Mouse (Mus musculus): Measurements from ENCODE around the gene Miip. TPM values are rescaled to one million over a fixed set of nuclear protein-coding genes. Genes with fewer than 3 reads are reported as not detected.

Miip gene
- polyA plus RNA-seq (2015; fragmentation: Nextera tagmentation; extraction: Ambion mirVana): 34.6 and 37.6 TPM in 2 replicates

DNA sequence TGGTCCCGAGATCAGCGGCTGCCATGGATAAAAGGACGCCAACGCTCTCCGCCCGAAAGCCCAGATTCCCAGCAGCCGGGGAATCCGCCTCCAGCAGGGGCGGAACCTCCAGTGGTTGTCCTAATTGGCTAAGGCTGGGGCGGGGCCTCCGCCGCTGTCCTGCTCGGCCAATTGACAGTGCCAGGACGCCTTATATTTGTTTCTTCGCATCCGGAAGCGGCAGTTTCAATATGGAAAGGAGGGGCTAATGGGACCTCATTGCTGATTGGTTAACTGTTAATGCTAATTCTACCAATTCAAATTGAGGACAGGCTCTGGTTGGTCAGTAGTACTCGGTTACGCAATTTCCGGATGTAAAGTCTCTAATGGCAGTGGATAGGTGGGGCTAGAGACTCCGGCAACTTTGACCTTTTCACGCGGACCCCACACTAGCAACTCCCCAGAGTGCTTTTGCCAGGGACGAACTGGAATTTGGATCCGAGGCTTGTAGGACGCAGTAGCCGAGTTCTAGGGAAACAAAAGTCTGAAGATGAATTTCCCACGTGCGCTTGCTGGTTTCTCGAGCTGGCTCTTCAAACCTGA lies at the start of gene Miip, which contains the start of gene Fv1:
Gene Miip (minus strand): TSS at position 367 of the 582 bp plus-strand sequence.
Gene Fv1 (plus strand): TSS at position 530 of the 582 bp plus-strand sequence.
- peak within 1 kb of the TSS; percentile 65 for H3K9ac ChIP-seq
- no peaks in the 10 kb centered on the region for H3K9me3 ChIP-seq
- peak within 1 kb of the TSS; percentile 87 for H3K27ac ChIP-seq
- peak within 1 kb of the TSS; percentile 84 for H3K4me2 ChIP-seq
- H3K36me3 ChIP-seq: peaks cover 31% of the 10 kb centered on the region; the same call in 1 of the 2 replicates
- H3K4me1 ChIP-seq: peaks cover 19% of the 10 kb centered on the region
- no peaks in the 10 kb centered on the region for H3K27me3 ChIP-seq (replicated peaks)
- peak; percentile 99 for ATAC-seq (ENCODE audit: insufficient read depth, low FRiP score, low read depth)
- H3K4me3 ChIP-seq (replicated peaks): peak within 1 kb of the TSS; percentile 96
- WGBS: under 1% methylated on average over 30 of the region's 30 CpGs

- Histone ChIP-seq H3K36me3 (0 out of 2 replicates have a peak, but pooled peaks cover 3% of the 10 kb centered on the region), H3K9ac (no peak overlapping the region), H3K4me2 (no peak overlapping the region), H3K27me3 (replicated peaks) (no peaks in the 10 kb centered on the region), H3K4me3 (replicated peaks) (no peak overlapping the region), H3K27ac (no peak overlapping the region), H3K4me1 (peaks cover 3% of the 10 kb centered on the region; the same call in 1 of the 2 replicates), H3K9me3 (no peaks in the 10 kb centered on the region)
- no peak for ATAC-seq (ENCODE audit: insufficient read depth, low FRiP score, low read depth)
- WGBS: 86% methylated on average over 5 of the region's 5 CpGs
These were observed 40.9 kb upstream of the Miip start for GRCm38 (mm10) chr4:147909486-147909885.

- no peak overlapping the region for H3K4me3 ChIP-seq (replicated peaks)
- no peak overlapping the region for H3K4me2 ChIP-seq
- no peaks in the 10 kb centered on the region for H3K36me3 ChIP-seq
- no peak for ATAC-seq (ENCODE audit: insufficient read depth, low FRiP score, low read depth)
- no peak overlapping the region for H3K9ac ChIP-seq
- H3K27ac ChIP-seq: no peak overlapping the region
- WGBS: 80% methylated on average over 5 of the region's 5 CpGs
- H3K27me3 ChIP-seq (replicated peaks): no peaks in the 10 kb centered on the region
- H3K4me1 ChIP-seq: peaks cover 16% of the 10 kb centered on the region
- no peaks in the 10 kb centered on the region for H3K9me3 ChIP-seq
These were observed 37.6 kb upstream of the Miip start for GRCm38 (mm10) chr4:147906230-147906629.

DNA sequence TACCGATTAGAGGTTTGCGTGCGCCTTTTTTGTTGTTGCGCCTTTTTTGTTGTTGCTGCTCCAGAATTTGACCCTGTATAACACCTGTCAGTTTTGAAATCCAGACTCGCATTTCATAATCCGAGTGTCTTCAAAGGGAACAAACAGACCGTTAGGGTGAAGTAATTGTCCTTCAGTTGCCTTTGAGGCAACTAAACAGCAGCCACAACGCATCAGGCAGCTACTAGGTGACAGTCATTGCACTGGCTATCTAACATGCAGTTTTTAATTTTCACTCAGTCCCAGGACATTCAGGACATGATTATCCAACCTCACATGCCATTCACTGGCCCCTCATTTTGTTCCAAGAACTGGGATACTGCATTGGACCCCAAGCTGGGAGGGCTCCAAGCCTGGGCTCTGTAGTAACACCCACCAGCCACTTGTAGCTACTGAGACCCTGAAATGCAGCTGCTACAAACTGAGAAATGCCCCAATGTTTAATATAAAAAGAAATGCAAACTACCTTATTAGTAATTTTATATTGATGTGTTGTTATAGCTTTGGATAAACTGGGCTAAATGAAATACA lies 36.6 kb upstream of the Miip start:
- peak overlapping the region; percentile 98 for H3K4me3 ChIP-seq (replicated peaks)
- no peak; the same call in 1 of the 2 replicates for ATAC-seq (ENCODE audit: insufficient read depth, low FRiP score, low read depth)
- H3K9me3 ChIP-seq: no peaks in the 10 kb centered on the region
- no peak overlapping the region for H3K9ac ChIP-seq
- no peak overlapping the region for H3K27ac ChIP-seq
- H3K27me3 ChIP-seq (replicated peaks): no peaks in the 10 kb centered on the region
- H3K4me1 ChIP-seq: peaks cover 16% of the 10 kb centered on the region
- 0 out of 2 replicates have a peak, but pooled peaks cover 7% of the 10 kb centered on the region for H3K36me3 ChIP-seq
- WGBS: 2% methylated on average over 8 of the region's 8 CpGs
- H3K4me2 ChIP-seq: peak overlapping the region; percentile 76

DNA sequence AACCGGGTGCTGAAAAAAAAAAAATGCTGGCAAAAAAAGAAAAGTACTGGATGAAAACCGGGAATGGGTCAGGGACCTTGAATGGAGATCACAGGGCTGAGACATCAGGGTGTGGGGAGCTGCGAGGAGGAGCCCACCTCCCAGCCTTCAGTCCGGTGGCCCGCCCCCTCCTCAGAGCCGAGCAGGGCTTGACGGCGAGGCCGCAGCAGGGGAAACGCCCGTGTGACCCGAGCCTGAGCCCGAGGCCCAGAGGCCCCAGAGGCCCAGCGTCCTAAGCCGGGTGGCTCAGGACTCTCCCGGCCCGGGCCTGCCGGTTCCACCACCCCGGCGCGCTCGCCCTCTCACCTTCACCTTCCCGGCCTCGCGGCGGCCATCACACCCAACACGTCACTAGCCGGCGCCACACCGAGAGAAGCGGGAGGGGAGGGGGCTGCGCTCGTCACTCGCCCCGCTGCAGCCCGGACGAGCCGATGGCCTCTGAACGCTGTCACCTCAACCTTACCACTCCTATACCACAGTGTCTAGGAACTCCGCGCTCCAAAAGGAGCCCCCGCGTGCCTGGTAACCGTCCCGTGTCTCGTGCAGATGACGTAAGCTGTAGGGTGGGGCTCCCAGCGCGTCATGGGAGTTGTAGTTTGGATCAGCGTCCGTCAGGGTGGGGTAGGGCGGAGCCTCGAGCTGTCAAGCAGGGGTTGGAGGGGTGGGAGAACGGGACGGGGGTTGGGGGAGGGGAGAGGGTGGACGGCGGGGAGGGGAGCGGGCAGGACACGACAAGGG lies 35.9 kb upstream of the Miip start, which contains the start of gene Mfn2:
Gene Mfn2 (minus strand): TSS at position 392 of the 777 bp plus-strand sequence.
- peak; percentile 93 for ATAC-seq (ENCODE audit: insufficient read depth, low FRiP score, low read depth)
- Histone ChIP-seq H3K9me3 (no peaks in the 10 kb centered on the region), H3K9ac (peak within 1 kb of the TSS; percentile 90), H3K4me1 (peaks cover 16% of the 10 kb centered on the region), H3K4me3 (replicated peaks) (peak within 1 kb of the TSS; percentile 98), H3K36me3 (0 out of 2 replicates have a peak, but pooled peaks cover 7% of the 10 kb centered on the region), H3K4me2 (peak within 1 kb of the TSS; percentile 76), H3K27me3 (replicated peaks) (no peaks in the 10 kb centered on the region), H3K27ac (peak within 1 kb of the TSS; percentile 80)
- under 1% methylated on average over 53 of the region's 59 CpGs for WGBS

DNA sequence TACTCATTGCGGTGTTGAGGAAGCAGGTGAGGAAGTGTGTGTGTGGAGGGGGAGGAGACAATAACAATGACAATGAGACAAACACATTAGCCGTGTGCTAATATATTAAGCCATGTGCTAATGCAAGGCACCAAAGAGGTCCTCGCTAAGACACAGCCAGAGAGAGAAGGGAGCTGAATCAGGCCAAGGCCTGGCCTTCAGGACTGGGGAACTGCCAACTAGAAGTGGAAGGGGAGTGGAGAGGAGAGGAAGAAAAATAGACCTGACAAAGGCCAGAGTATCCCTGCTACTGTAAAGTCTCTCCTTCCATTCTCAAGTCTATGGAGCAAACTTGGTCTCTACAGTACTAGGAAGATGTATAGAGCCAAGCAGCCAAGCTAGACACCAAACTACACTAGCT lies 35.0 kb upstream of the Miip start:
- Histone ChIP-seq H3K9me3 (no peaks in the 10 kb centered on the region), H3K36me3 (0 out of 2 replicates have a peak, but pooled peaks cover 12% of the 10 kb centered on the region), H3K27ac (no peak overlapping the region), H3K4me2 (peak overlapping the region; percentile 67), H3K4me1 (peaks cover 16% of the 10 kb centered on the region), H3K4me3 (replicated peaks) (peak overlapping the region; percentile 98), H3K9ac (peak overlapping the region; percentile 90), H3K27me3 (replicated peaks) (no peaks in the 10 kb centered on the region)
- no peak for ATAC-seq (ENCODE audit: insufficient read depth, low FRiP score, low read depth)
- WGBS: 62% methylated on average over 3 of the region's 3 CpGs

DNA sequence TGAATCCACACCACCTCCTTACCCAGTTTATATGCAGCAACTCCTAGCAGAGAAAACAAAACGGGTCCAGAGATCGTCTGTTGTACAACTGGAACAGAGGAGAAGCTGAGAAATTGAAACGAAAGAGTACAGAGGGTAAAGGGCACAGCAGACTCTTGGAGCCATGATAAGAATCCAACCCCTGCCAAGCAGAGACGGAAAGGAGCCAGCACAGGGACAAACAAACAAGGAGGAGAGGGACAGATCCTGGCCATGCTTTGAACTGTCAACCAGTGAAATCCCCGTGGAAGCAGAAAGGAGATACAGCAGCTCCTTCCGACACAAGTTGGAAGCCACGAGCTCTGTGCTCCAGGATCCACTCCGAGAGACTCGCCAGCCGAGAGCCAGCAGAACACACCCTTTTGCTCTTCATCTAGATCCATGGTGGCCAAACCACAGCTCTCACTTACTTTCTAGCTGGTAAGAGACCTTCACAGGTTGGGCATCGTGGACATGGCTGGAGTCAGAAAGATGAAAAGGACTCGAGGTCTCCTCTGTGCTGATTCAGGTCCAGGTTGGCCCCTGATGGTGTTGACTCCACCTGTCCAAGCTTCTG lies 34.4 kb upstream of the Miip start:
- WGBS: 89% methylated on average over 12 of the region's 12 CpGs
- no peak overlapping the region for H3K27ac ChIP-seq
- peaks cover 16% of the 10 kb centered on the region for H3K4me1 ChIP-seq
- H3K4me3 ChIP-seq (replicated peaks): no peak overlapping the region
- no peak for ATAC-seq (ENCODE audit: insufficient read depth, low FRiP score, low read depth)
- no peak overlapping the region for H3K9ac ChIP-seq
- no peaks in the 10 kb centered on the region for H3K27me3 ChIP-seq (replicated peaks)
- H3K9me3 ChIP-seq: no peaks in the 10 kb centered on the region
- peaks cover 18% of the 10 kb centered on the region; the same call in 1 of the 2 replicates for H3K36me3 ChIP-seq
- H3K4me2 ChIP-seq: no peak overlapping the region

GRCm38 (mm10) chr4:147900452-147900851 lies 31.8 kb upstream of the Miip start:
- ATAC-seq (ENCODE audit: insufficient read depth, low FRiP score, low read depth): no peak
- Histone ChIP-seq H3K4me1 (peaks cover 16% of the 10 kb centered on the region), H3K4me2 (no peak overlapping the region), H3K4me3 (replicated peaks) (no peak overlapping the region), H3K9ac (no peak overlapping the region), H3K9me3 (no peaks in the 10 kb centered on the region), H3K27me3 (replicated peaks) (no peaks in the 10 kb centered on the region), H3K27ac (no peak overlapping the region), H3K36me3 (peaks cover 38% of the 10 kb centered on the region; the same call in 1 of the 2 replicates)
- 78% methylated on average over 7 of the region's 7 CpGs for WGBS

DNA sequence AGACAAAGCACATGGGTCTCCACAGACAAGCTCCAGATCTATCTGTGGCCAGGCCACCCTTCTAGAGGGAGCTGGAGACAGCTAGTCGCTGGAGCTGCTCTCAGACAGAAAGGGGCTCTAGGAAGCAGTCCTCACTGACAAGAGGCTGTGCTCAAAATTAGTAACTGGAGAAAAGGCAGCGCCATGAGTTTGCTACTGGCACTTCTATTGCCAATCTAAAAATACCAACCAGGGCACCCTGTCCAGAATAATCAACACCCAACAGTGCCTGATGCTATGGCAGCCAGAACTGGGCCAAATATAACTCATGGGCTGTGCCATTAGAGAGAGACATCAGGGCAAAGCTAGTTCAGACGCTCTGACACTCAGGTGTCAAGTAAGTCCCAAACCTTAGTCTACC lies 28.7 kb upstream of the Miip start:
- Histone ChIP-seq H3K27ac (no peak overlapping the region), H3K9me3 (no peaks in the 10 kb centered on the region), H3K36me3 (peaks cover 45% of the 10 kb centered on the region; the same call in 1 of the 2 replicates), H3K4me3 (replicated peaks) (no peak overlapping the region), H3K4me1 (no peaks in the 10 kb centered on the region), H3K27me3 (replicated peaks) (no peaks in the 10 kb centered on the region), H3K9ac (no peak overlapping the region), H3K4me2 (no peak overlapping the region)
- WGBS: 84% methylated on average over 3 of the region's 3 CpGs
- no peak for ATAC-seq (ENCODE audit: insufficient read depth, low FRiP score, low read depth)

DNA sequence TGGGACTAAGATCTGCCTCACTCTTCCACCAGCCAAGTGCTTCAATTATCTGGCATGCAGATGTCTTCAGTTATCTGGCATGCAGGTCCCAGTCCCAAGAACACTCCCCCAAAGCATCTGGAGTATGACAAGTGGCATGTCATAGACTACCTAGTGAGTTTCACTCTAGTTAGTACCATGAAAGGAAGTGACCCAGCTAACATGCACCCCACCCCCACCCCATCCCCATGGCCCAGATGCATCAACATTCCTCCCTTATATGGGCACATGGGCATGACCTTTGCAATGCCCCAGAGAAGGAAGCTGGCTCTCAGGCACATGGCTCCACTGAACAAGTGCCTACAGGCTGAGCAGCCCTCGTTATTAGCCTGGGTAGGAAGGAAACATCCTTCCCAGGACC lies 27.8 kb upstream of the Miip start:
- Histone ChIP-seq H3K27ac (no peak overlapping the region), H3K4me1 (no peaks in the 10 kb centered on the region), H3K4me3 (replicated peaks) (no peak overlapping the region), H3K9ac (no peak overlapping the region), H3K27me3 (replicated peaks) (no peaks in the 10 kb centered on the region), H3K36me3 (peaks cover 45% of the 10 kb centered on the region; the same call in 1 of the 2 replicates), H3K9me3 (no peaks in the 10 kb centered on the region), H3K4me2 (no peak overlapping the region)
- 44% methylated on average over 1 of the region's 1 CpGs for WGBS
- no peak for ATAC-seq (ENCODE audit: insufficient read depth, low FRiP score, low read depth)

DNA sequence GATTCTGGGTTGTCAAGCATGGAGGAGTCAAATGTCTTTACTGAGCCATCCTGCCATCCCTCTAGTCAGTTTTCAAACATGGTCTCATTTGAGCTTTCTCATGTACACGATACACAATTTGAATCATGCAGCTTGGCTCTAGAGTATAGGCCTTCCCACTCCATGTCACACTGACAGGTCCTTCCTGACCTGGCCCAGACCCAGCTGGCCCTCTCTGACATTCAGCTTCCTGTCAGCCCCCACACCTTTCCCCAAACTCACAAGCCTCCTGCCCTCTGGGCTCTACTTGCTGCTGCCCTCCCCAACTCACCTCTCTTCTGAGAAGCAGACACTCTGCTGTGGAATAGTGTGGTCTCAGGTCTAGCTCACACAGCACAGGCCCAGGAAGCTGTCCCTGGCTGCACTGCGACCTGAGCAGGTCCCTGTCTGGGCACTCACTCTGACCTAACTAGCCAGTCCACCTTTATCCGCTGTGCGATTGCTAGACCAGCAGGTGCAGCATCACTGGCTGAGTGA lies 27.3 kb upstream of the Miip start:
- Histone ChIP-seq H3K27me3 (replicated peaks) (no peaks in the 10 kb centered on the region), H3K4me3 (replicated peaks) (no peak overlapping the region), H3K36me3 (peaks cover 47% of the 10 kb centered on the region; the same call in 1 of the 2 replicates), H3K9ac (no peak overlapping the region), H3K4me2 (no peak overlapping the region), H3K9me3 (no peaks in the 10 kb centered on the region), H3K27ac (no peak overlapping the region), H3K4me1 (no peaks in the 10 kb centered on the region)
- no peak for ATAC-seq (ENCODE audit: insufficient read depth, low FRiP score, low read depth)
- whole genome bisulfite sequencing: 87% methylated on average over 4 of the region's 4 CpGs

All from stomach, embryonic 15.5 days (tissue).